Mouse (Mus musculus) embryo, embryonic 11 days (tissue): ENCODE measurements around the gene Id3.

Experiments
- DNase-seq: peaks from one replicate; pipeline ENCODE4 v3.0.0-alpha.2; 2015

The Id3 gene

GRCm38 (mm10) chr4:136148342-136149044 is 5.2 kb downstream of the Id3 start:
- DNase-seq, result peak; percentile 81

- no peak for DNase-seq
Observed at GRCm38 (mm10) chr4:136149045-136149379, 5.7 kb downstream of the Id3 start.

- DNase-seq, result peak; percentile 77
Observed at GRCm38 (mm10) chr4:136149734-136150133, 6.4 kb downstream of the Id3 start.

GRCm38 (mm10) chr4:136150596-136150995 is 7.3 kb downstream of the Id3 start:
- DNase-seq, result peak; percentile 81

- DNase-seq, result no peak
Observed at GRCm38 (mm10) chr4:136152821-136153220, 9.5 kb downstream of the Id3 start.

- DNase-seq, result no peak
Observed at GRCm38 (mm10) chr4:136154462-136154861, 11.2 kb downstream of the Id3 start.

GRCm38 (mm10) chr4:136158498-136158897 is 15.2 kb downstream of the Id3 start:
- no peak for DNase-seq

GRCm38 (mm10) chr4:136159802-136160397 is 16.6 kb downstream of the Id3 start:
- peak; percentile 88 for DNase-seq

- DNase-seq, result peak; percentile 91
Observed at GRCm38 (mm10) chr4:136163448-136163847, 20.2 kb downstream of the Id3 start.

- no peak for DNase-seq
Observed at GRCm38 (mm10) chr4:136164981-136165380, 21.7 kb downstream of the Id3 start.

GRCm38 (mm10) chr4:136167701-136168100 is 24.4 kb downstream of the Id3 start:
- DNase-seq, result no peak

GRCm38 (mm10) chr4:136170401-136170800 is 27.1 kb downstream of the Id3 start:
- no peak for DNase-seq

GRCm38 (mm10) chr4:136171455-136171854 is 28.2 kb downstream of the Id3 start:
- DNase-seq, result peak; percentile 35

- peak; percentile 92 for DNase-seq
Observed at GRCm38 (mm10) chr4:136172011-136172541, 28.8 kb downstream of the Id3 start, which contains the start of gene E2f2. E2f2 (plus strand) TSS chr4:136172394.

GRCm38 (mm10) chr4:136172542-136173209 is 29.4 kb downstream of the Id3 start:
- DNase-seq, result peak; percentile 73

- peak; percentile 39 for DNase-seq
Observed at GRCm38 (mm10) chr4:136173210-136173715, 30.0 kb downstream of the Id3 start.

GRCm38 (mm10) chr4:136174216-136175193 is 31.2 kb downstream of the Id3 start:
- DNase-seq, result peak; percentile 23

- no peak for DNase-seq
Observed at GRCm38 (mm10) chr4:136176022-136176552, 32.8 kb downstream of the Id3 start.

GRCm38 (mm10) chr4:136177244-136177611 is 33.9 kb downstream of the Id3 start:
- DNase-seq, result no peak

GRCm38 (mm10) chr4:136177612-136178474 is 34.5 kb downstream of the Id3 start:
- no peak for DNase-seq

GRCm38 (mm10) chr4:136178475-136178921 is 35.2 kb downstream of the Id3 start:
- DNase-seq, result no peak
